Mouse (Mus musculus) neural tube, embryonic 11.5 days (tissue): ENCODE measurements at regions not wholly inside any gene's neighbourhood (a gene's known extent, or its start where the extent isn't known, plus 50 kb on each side); places are given as distances from the start of the nearest gene placed in this dataset.

ENCODE experiments used
- ATAC-seq: fragments of 200-750 bp; cut with Nextera tagmentation; 2 replicates; pipeline ENCODE4 v1.8.0; 2017; ENCODE audit warnings: moderate number of reproducible peaks, mild to moderate bottlenecking, moderate TSS enrichment, moderate library complexity; ENCODE audit not compliant: insufficient read depth, low FRiP score, low TSS enrichment
- DNase-seq: peaks from one replicate; pipeline ENCODE4 v3.0.0-alpha.2; 2015; ENCODE audit warnings: low spot score
- H3K27ac ChIP-seq: fragments of 300-500 bp; sonication (generic); 2 replicates; pipeline ENCODE4 v1.5.1; 2014; ENCODE audit warnings: low read depth, mild to moderate bottlenecking, low read length
- H3K27me3 ChIP-seq: fragments of 300-500 bp; sonication (generic); 2 replicates; pipeline ENCODE4 v1.6.1; 2014; ENCODE audit warnings: mild to moderate bottlenecking, low read length, mixed read lengths; ENCODE audit not compliant: control insufficient read depth, insufficient read depth
- H3K36me3 ChIP-seq: fragments of 300-500 bp; sonication (generic); 2 replicates; pipeline ENCODE4 v1.6.1; 2014; ENCODE audit warnings: mild to moderate bottlenecking, low read length, moderate library complexity, mixed read lengths; ENCODE audit not compliant: control insufficient read depth, insufficient read depth
- H3K4me1 ChIP-seq: fragments of 300-500 bp; sonication (generic); 2 replicates; pipeline ENCODE4 v1.6.1; 2014; ENCODE audit warnings: low read length, mixed read lengths; ENCODE audit not compliant: control insufficient read depth, insufficient read depth
- H3K4me2 ChIP-seq: fragments of 300-500 bp; sonication (generic); 2 replicates; pipeline ENCODE4 v1.6.1; 2014; ENCODE audit warnings: low read depth, mild to moderate bottlenecking, moderate library complexity
- H3K4me3 ChIP-seq: fragments of 300-500 bp; sonication (generic); 2 replicates; pipeline ENCODE4 v1.5.1; 2014; ENCODE audit warnings: low read depth, low read length
- H3K9ac ChIP-seq: fragments of 300-500 bp; sonication (generic); 2 replicates; pipeline ENCODE4 v1.6.1; 2014; ENCODE audit warnings: mild to moderate bottlenecking, low read length
- H3K9me3 ChIP-seq: fragments of 300-500 bp; sonication (generic); 2 replicates; pipeline ENCODE4 v1.6.1; 2016; ENCODE audit warnings: low read length; ENCODE audit not compliant: control insufficient read depth
- WGBS: fragments of 180-500 bp; shearing (Covaris S2); extraction: QIAGEN DNeasy Blood & Tissue Kit; methylation state at CpG from one replicate; pipeline ENCODE4 v1.1.7; 2014; 5-methylcytosine and 5-hydroxymethylcytosine counted together

- H3K4me2 ChIP-seq: no peak overlapping the region
- no peaks in the 10 kb centered on the region for H3K36me3 ChIP-seq
- ATAC-seq (no peak), DNase-seq (no peak)
- no peak overlapping the region for H3K27ac ChIP-seq
- H3K9me3 ChIP-seq: no peaks in the 10 kb centered on the region
- WGBS: 76% methylated on average over 2 of the region's 2 CpGs
- no peaks in the 10 kb centered on the region for H3K27me3 ChIP-seq
- H3K4me1 ChIP-seq: 0 out of 2 replicates have a peak, but pooled peaks cover 3% of the 10 kb centered on the region
- H3K4me3 ChIP-seq: no peak overlapping the region
- no peak overlapping the region for H3K9ac ChIP-seq
Measured at GRCm38 (mm10) chr15:67036341-67036740, 535.6 kb upstream of the Lrrc6 start.

GRCm38 (mm10) chr15:67033936-67034335 lies 533.2 kb upstream of the Lrrc6 start:
- ATAC-seq: no peak
- WGBS: 78% methylated on average over 2 of the region's 2 CpGs

GRCm38 (mm10) chr15:67031866-67032526 lies 531.3 kb upstream of the Lrrc6 start:
- no peaks in the 10 kb centered on the region for H3K36me3 ChIP-seq
- H3K27me3 ChIP-seq: no peaks in the 10 kb centered on the region
- no peaks in the 10 kb centered on the region for H3K9me3 ChIP-seq
- no peak for DNase-seq
- WGBS: 88% methylated on average over 11 of the region's 11 CpGs
- H3K4me1 ChIP-seq: no peaks in the 10 kb centered on the region
- H3K9ac ChIP-seq: no peak overlapping the region
- no peak for ATAC-seq
- no peak overlapping the region for H3K4me3 ChIP-seq
- no peak overlapping the region for H3K27ac ChIP-seq
- H3K4me2 ChIP-seq: no peak overlapping the region

More at GRCm38 (mm10) chr15:67033936-67034335, 533.2 kb upstream of the Lrrc6 start:
- Histone ChIP-seq H3K4me3 (no peak overlapping the region), H3K27ac (no peak overlapping the region), H3K4me2 (no peak overlapping the region), H3K4me1 (no peaks in the 10 kb centered on the region), H3K27me3 (no peaks in the 10 kb centered on the region), H3K9ac (no peak overlapping the region), H3K36me3 (no peaks in the 10 kb centered on the region), H3K9me3 (no peaks in the 10 kb centered on the region)
- DNase-seq: no peak

GRCm38 (mm10) chr15:67030975-67031374 lies 530.3 kb upstream of the Lrrc6 start:
- 96% methylated on average over 1 of the region's 1 CpGs for WGBS

GRCm38 (mm10) chr15:67028161-67028560 lies 527.5 kb upstream of the Lrrc6 start:
- no peak overlapping the region for H3K27ac ChIP-seq
- H3K4me2 ChIP-seq: no peak overlapping the region
- no peaks in the 10 kb centered on the region for H3K27me3 ChIP-seq
- H3K36me3 ChIP-seq: no peaks in the 10 kb centered on the region
- H3K4me1 ChIP-seq: no peaks in the 10 kb centered on the region
- ATAC-seq: no peak
- no peak for DNase-seq
- 95% methylated on average over 1 of the region's 1 CpGs for WGBS
- H3K4me3 ChIP-seq: no peak overlapping the region
- no peaks in the 10 kb centered on the region for H3K9me3 ChIP-seq
- H3K9ac ChIP-seq: no peak overlapping the region

More at GRCm38 (mm10) chr15:67030975-67031374, 530.3 kb upstream of the Lrrc6 start:
- no peak overlapping the region for H3K27ac ChIP-seq
- ATAC-seq (no peak), DNase-seq (no peak)
- H3K4me2 ChIP-seq: no peak overlapping the region
- no peak overlapping the region for H3K4me3 ChIP-seq
- H3K9me3 ChIP-seq: no peaks in the 10 kb centered on the region
- H3K27me3 ChIP-seq: no peaks in the 10 kb centered on the region
- H3K4me1 ChIP-seq: no peaks in the 10 kb centered on the region
- H3K9ac ChIP-seq: no peak overlapping the region
- no peaks in the 10 kb centered on the region for H3K36me3 ChIP-seq

- no peaks in the 10 kb centered on the region for H3K27me3 ChIP-seq
- no peak overlapping the region for H3K4me2 ChIP-seq
- no peaks in the 10 kb centered on the region for H3K9me3 ChIP-seq
- ATAC-seq (no peak), DNase-seq (no peak)
- no peak overlapping the region for H3K9ac ChIP-seq
- WGBS: 81% methylated on average over 2 of the region's 2 CpGs
- no peaks in the 10 kb centered on the region for H3K36me3 ChIP-seq
- no peaks in the 10 kb centered on the region for H3K4me1 ChIP-seq
- no peak overlapping the region for H3K27ac ChIP-seq
- no peak overlapping the region for H3K4me3 ChIP-seq
Measured at GRCm38 (mm10) chr15:67027751-67028150, 527.0 kb upstream of the Lrrc6 start.

GRCm38 (mm10) chr15:67025746-67026145 lies 525.0 kb upstream of the Lrrc6 start:
- Histone ChIP-seq H3K4me2 (no peak overlapping the region), H3K4me1 (no peaks in the 10 kb centered on the region)
- WGBS: 93% methylated on average over 4 of the region's 4 CpGs

GRCm38 (mm10) chr15:67024386-67024785 lies 523.7 kb upstream of the Lrrc6 start:
- H3K27me3 ChIP-seq: no peaks in the 10 kb centered on the region
- no peaks in the 10 kb centered on the region for H3K36me3 ChIP-seq
- ATAC-seq: no peak
- H3K4me3 ChIP-seq: no peak overlapping the region
- no peak overlapping the region for H3K4me2 ChIP-seq
- DNase-seq: no peak
- H3K4me1 ChIP-seq: no peaks in the 10 kb centered on the region
- no peaks in the 10 kb centered on the region for H3K9me3 ChIP-seq
- no peak overlapping the region for H3K27ac ChIP-seq
- no peak overlapping the region for H3K9ac ChIP-seq
- 86% methylated on average over 2 of the region's 2 CpGs for WGBS

More at GRCm38 (mm10) chr15:67025746-67026145, 525.0 kb upstream of the Lrrc6 start:
- ATAC-seq (no peak), DNase-seq (no peak)
- Histone ChIP-seq H3K36me3 (no peaks in the 10 kb centered on the region), H3K27ac (no peak overlapping the region), H3K9ac (no peak overlapping the region), H3K9me3 (no peaks in the 10 kb centered on the region), H3K4me3 (no peak overlapping the region), H3K27me3 (no peaks in the 10 kb centered on the region)

GRCm38 (mm10) chr15:67023081-67023480 lies 522.4 kb upstream of the Lrrc6 start:
- DNase-seq (no peak), ATAC-seq (no peak)
- H3K27ac ChIP-seq: no peak overlapping the region
- no peak overlapping the region for H3K4me2 ChIP-seq
- no peak overlapping the region for H3K4me3 ChIP-seq
- H3K4me1 ChIP-seq: no peaks in the 10 kb centered on the region
- 89% methylated on average over 1 of the region's 1 CpGs for WGBS
- H3K9ac ChIP-seq: no peak overlapping the region
- no peaks in the 10 kb centered on the region for H3K36me3 ChIP-seq
- no peaks in the 10 kb centered on the region for H3K27me3 ChIP-seq
- H3K9me3 ChIP-seq: no peaks in the 10 kb centered on the region
